Mouse (Mus musculus) liver, embryonic 11.5 days (tissue): ENCODE results near the gene Itgb1bp2. TPM values are rescaled to one million over a fixed set of nuclear protein-coding genes. Genes with fewer than 3 reads are reported as not detected.
A peak's percentile ranks its signal among the peaks of the same experiment; 100 is the strongest.

ENCODE experiments used
- ATAC-seq: fragments of 200-750 bp; cut with Nextera tagmentation; replicated peaks from 2 replicates; pipeline ENCODE4 v1.8.0; 2017; ENCODE audit warnings: moderate number of reproducible peaks, mild to moderate bottlenecking, moderate TSS enrichment, moderate library complexity; ENCODE audit not compliant: low FRiP score
- DNase-seq: peaks from one replicate; pipeline ENCODE4 v3.0.0-alpha.2; 2017; ENCODE audit warnings: low spot score
- H3K27ac ChIP-seq: fragments of 300-500 bp; sonication (generic); 2 replicates; pipeline ENCODE4 v1.5.1; 2014; ENCODE audit warnings: mild to moderate bottlenecking, low read depth, low read length, control low read depth
- H3K27me3 ChIP-seq: fragments of 300-500 bp; sonication (generic); replicated peaks from 2 replicates; pipeline ENCODE4 v1.6.1; 2014; ENCODE audit warnings: low read length, mixed read lengths; ENCODE audit not compliant: control insufficient read depth, insufficient read depth
- H3K36me3 ChIP-seq: fragments of 300-500 bp; sonication (generic); 2 replicates; pipeline ENCODE4 v1.6.1; 2014; ENCODE audit warnings: mild to moderate bottlenecking, low read length, moderate library complexity, mixed read lengths; ENCODE audit not compliant: control insufficient read depth, insufficient read depth
- H3K4me1 ChIP-seq: fragments of 300-500 bp; sonication (generic); replicated peaks from 2 replicates; pipeline ENCODE4 v1.6.1; 2014; ENCODE audit warnings: low read length, mixed read lengths; ENCODE audit not compliant: control insufficient read depth, insufficient read depth
- H3K4me2 ChIP-seq: fragments of 300-500 bp; sonication (generic); 2 replicates; pipeline ENCODE4 v1.6.1; 2014; ENCODE audit warnings: mild to moderate bottlenecking, control low read depth, moderate library complexity
- H3K4me3 ChIP-seq: fragments of 300-500 bp; sonication (generic); 2 replicates; pipeline ENCODE4 v1.5.1; 2014; ENCODE audit warnings: low read depth, low read length, control low read depth
- H3K9ac ChIP-seq: fragments of 300-500 bp; sonication (generic); 2 replicates; pipeline ENCODE4 v1.6.1; 2014; ENCODE audit warnings: low read depth, low read length, control low read depth
- H3K9me3 ChIP-seq: fragments of 300-500 bp; sonication (generic); 2 replicates; pipeline ENCODE4 v1.6.1; 2016; ENCODE audit warnings: low read length, inconsistent platforms, mixed read lengths; ENCODE audit not compliant: control insufficient read depth
- WGBS: fragments of 180-500 bp; shearing (Covaris S2); extraction: QIAGEN DNeasy Blood & Tissue Kit; methylation state at CpG from one replicate; pipeline ENCODE4 v1.1.7; 2014; 5-methylcytosine and 5-hydroxymethylcytosine counted together
- polyA plus RNA-seq: library from polyadenylated mRNA; unstranded; fragments of >200 nt; fragmentation: Nextera tagmentation; extraction: Ambion mirVana; gene quantifications from 2 replicates; pipeline ENCODE4 v1.2.1, GENCODE M21; 2014

Itgb1bp2 gene
- 1.6 and 2.9 TPM in 2 replicates for polyA plus RNA-seq

- Histone ChIP-seq H3K36me3 (peaks cover 12% of the 10 kb centered on the region; the same call in 1 of the 2 replicates), H3K9me3 (no peaks in the 10 kb centered on the region), H3K27ac (no peak within 1 kb of the TSS), H3K4me1 (no peaks in the 10 kb centered on the region), H3K9ac (no peak within 1 kb of the TSS), H3K4me2 (no peak within 1 kb of the TSS), H3K4me3 (no peak within 1 kb of the TSS), H3K27me3 (no peaks in the 10 kb centered on the region; the same call in 1 of the 2 replicates)
- DNase-seq (no peak), ATAC-seq (no peak)
- WGBS: 83% methylated on average over 4 of the region's 4 CpGs
These were observed at the start of gene Itgb1bp2 for GRCm38 (mm10) chrX:101448886-101449475. Gene Itgb1bp2 (plus strand): TSS chrX:101449088.

GRCm38 (mm10) chrX:101418946-101419724 lies 29.8 kb upstream of the Itgb1bp2 start:
- Histone ChIP-seq H3K4me2 (peak overlapping the region; percentile 71), H3K27ac (no peak overlapping the region; the same call in 1 of the 2 replicates), H3K4me3 (peak overlapping the region; percentile 68), H3K27me3 (peaks cover 7% of the 10 kb centered on the region), H3K9me3 (no peaks in the 10 kb centered on the region), H3K36me3 (no peaks in the 10 kb centered on the region), H3K4me1 (peaks cover 4% of the 10 kb centered on the region; the same call in 1 of the 2 replicates), H3K9ac (peak overlapping the region; percentile 78)
- ATAC-seq (peak; percentile 18), DNase-seq (no peak)
- 17% methylated on average over 34 of the region's 36 CpGs for WGBS

- Histone ChIP-seq H3K4me1 (peaks cover 4% of the 10 kb centered on the region; the same call in 1 of the 2 replicates), H3K27ac (peak overlapping the region; percentile 4; the same call in 1 of the 2 replicates)
- peak; percentile 96 for ATAC-seq
These were observed 28.9 kb upstream of the Itgb1bp2 start for GRCm38 (mm10) chrX:101419725-101420699.

GRCm38 (mm10) chrX:101420700-101421095 lies 28.2 kb upstream of the Itgb1bp2 start, which contains the start of gene Zmym3:
Gene Zmym3 (minus strand): TSS chrX:101420849.
- Histone ChIP-seq H3K4me3 (peak within 1 kb of the TSS; percentile 68), H3K27ac (peak within 1 kb of the TSS; percentile 4; the same call in 1 of the 2 replicates), H3K4me2 (peak within 1 kb of the TSS; percentile 71), H3K27me3 (peaks cover 7% of the 10 kb centered on the region), H3K36me3 (no peaks in the 10 kb centered on the region), H3K9me3 (no peaks in the 10 kb centered on the region), H3K9ac (peak within 1 kb of the TSS; percentile 78), H3K4me1 (peaks cover 4% of the 10 kb centered on the region; the same call in 1 of the 2 replicates)
- WGBS: 27% methylated on average over 4 of the region's 4 CpGs
- ATAC-seq (no peak), DNase-seq (no peak)

More at GRCm38 (mm10) chrX:101419725-101420699, 28.9 kb upstream of the Itgb1bp2 start:
- peak overlapping the region; percentile 68 for H3K4me3 ChIP-seq
- peaks cover 7% of the 10 kb centered on the region for H3K27me3 ChIP-seq
- H3K9ac ChIP-seq: peak overlapping the region; percentile 78
- DNase-seq: peak; percentile 77
- no peaks in the 10 kb centered on the region for H3K9me3 ChIP-seq
- WGBS: 9% methylated on average over 47 of the region's 54 CpGs
- no peaks in the 10 kb centered on the region for H3K36me3 ChIP-seq
- H3K4me2 ChIP-seq: peak overlapping the region; percentile 71

- DNase-seq: no peak
- H3K27me3 ChIP-seq: peaks cover 7% of the 10 kb centered on the region
- no peak overlapping the region for H3K4me2 ChIP-seq
- no peak overlapping the region for H3K4me3 ChIP-seq
- H3K4me1 ChIP-seq: peaks cover 3% of the 10 kb centered on the region
- no peak for ATAC-seq
- no peak overlapping the region for H3K9ac ChIP-seq
- 91% methylated on average over 2 of the region's 2 CpGs for WGBS
- H3K9me3 ChIP-seq: no peaks in the 10 kb centered on the region
- H3K36me3 ChIP-seq: no peaks in the 10 kb centered on the region
- H3K27ac ChIP-seq: no peak overlapping the region
These were observed 25.4 kb upstream of the Itgb1bp2 start for GRCm38 (mm10) chrX:101423462-101423861.

GRCm38 (mm10) chrX:101427774-101428173 lies 21.1 kb upstream of the Itgb1bp2 start:
- H3K4me1 ChIP-seq: no peaks in the 10 kb centered on the region; the same call in 1 of the 2 replicates
- no peak overlapping the region for H3K9ac ChIP-seq
- WGBS: 17% methylated on average over 1 of the region's 1 CpGs
- H3K9me3 ChIP-seq: no peaks in the 10 kb centered on the region
- H3K4me3 ChIP-seq: no peak overlapping the region
- ATAC-seq (no peak), DNase-seq (no peak)
- peaks cover under 1% of the 10 kb centered on the region; the same call in 1 of the 2 replicates for H3K36me3 ChIP-seq
- no peak overlapping the region for H3K27ac ChIP-seq
- H3K27me3 ChIP-seq: no peaks in the 10 kb centered on the region
- H3K4me2 ChIP-seq: peak overlapping the region; percentile 63; the same call in 1 of the 2 replicates

GRCm38 (mm10) chrX:101428785-101429141 lies 20.1 kb upstream of the Itgb1bp2 start:
- ATAC-seq (no peak), DNase-seq (no peak)
- peak overlapping the region; percentile 94 for H3K27ac ChIP-seq
- no peaks in the 10 kb centered on the region; the same call in 1 of the 2 replicates for H3K4me1 ChIP-seq
- H3K4me2 ChIP-seq: peak overlapping the region; percentile 63
- H3K27me3 ChIP-seq: no peaks in the 10 kb centered on the region
- peaks cover 4% of the 10 kb centered on the region; the same call in 1 of the 2 replicates for H3K36me3 ChIP-seq
- H3K9ac ChIP-seq: peak overlapping the region; percentile 66
- peak overlapping the region; percentile 74 for H3K4me3 ChIP-seq
- no peaks in the 10 kb centered on the region for H3K9me3 ChIP-seq
- WGBS: 26% methylated on average over 7 of the region's 7 CpGs
